Mouse (Mus musculus): ENCODE data around the gene Fxyd3.
A peak's percentile ranks its signal among the peaks of the same experiment; 100 is the strongest.

Gene Fxyd3

GRCm38 (mm10) chr7:31098697-31099611, 22.4 kb upstream of the Fxyd3 start:
- no peak for DNase-seq (ENCODE audit: low read depth in 1 of 2, low spot score in 2 of 2)

- DNase-seq (ENCODE audit: low read depth in 1 of 2, low spot score in 2 of 2), result peak; percentile 66 to 77
Measured at GRCm38 (mm10) chr7:31097583-31098248, 21.2 kb upstream of the Fxyd3 start.

- no peak for DNase-seq (ENCODE audit: low read depth in 1 of 2, low spot score in 2 of 2)
Measured at GRCm38 (mm10) chr7:31096892-31097564, 20.5 kb upstream of the Fxyd3 start.

GRCm38 (mm10) chr7:31094774-31095501, 18.4 kb upstream of the Fxyd3 start:
- DNase-seq (ENCODE audit: low read depth in 1 of 2, low spot score in 2 of 2), result no peak

- DNase-seq (ENCODE audit: low read depth in 1 of 2, low spot score in 2 of 2), result no peak
Measured at GRCm38 (mm10) chr7:31089721-31090120, 13.2 kb upstream of the Fxyd3 start.

- DNase-seq (ENCODE audit: low read depth in 1 of 2, low spot score in 2 of 2), result no peak
Measured at GRCm38 (mm10) chr7:31088206-31088605, 11.7 kb upstream of the Fxyd3 start.

- no peak for DNase-seq (ENCODE audit: low read depth in 1 of 2, low spot score in 2 of 2)
Measured at GRCm38 (mm10) chr7:31087262-31087661, 10.8 kb upstream of the Fxyd3 start.

GRCm38 (mm10) chr7:31086175-31086755, 9.8 kb upstream of the Fxyd3 start:
- DNase-seq (ENCODE audit: low read depth in 1 of 2, low spot score in 2 of 2), result no peak

GRCm38 (mm10) chr7:31085171-31085570, 8.7 kb upstream of the Fxyd3 start:
- no peak for DNase-seq (ENCODE audit: low read depth in 1 of 2, low spot score in 2 of 2)

- DNase-seq (ENCODE audit: low read depth in 1 of 2, low spot score in 2 of 2), result no peak
Measured at GRCm38 (mm10) chr7:31084140-31084539, 7.6 kb upstream of the Fxyd3 start.

- DNase-seq (ENCODE audit: low read depth in 1 of 2, low spot score in 2 of 2), result no peak
Measured at GRCm38 (mm10) chr7:31082831-31083588, 6.5 kb upstream of the Fxyd3 start.

GRCm38 (mm10) chr7:31082106-31082505, 5.6 kb upstream of the Fxyd3 start:
- DNase-seq (ENCODE audit: low read depth in 1 of 2, low spot score in 2 of 2), result no peak

GRCm38 (mm10) chr7:31081106-31081505, 4.6 kb upstream of the Fxyd3 start:
- DNase-seq (ENCODE audit: low read depth in 1 of 2, low spot score in 2 of 2), result no peak

GRCm38 (mm10) chr7:31080611-31081010, 4.1 kb upstream of the Fxyd3 start:
- no peak for DNase-seq (ENCODE audit: low read depth in 1 of 2, low spot score in 2 of 2)

- DNase-seq (ENCODE audit: low read depth in 1 of 2, low spot score in 2 of 2), result no peak
Measured at GRCm38 (mm10) chr7:31079670-31080069, 3.2 kb upstream of the Fxyd3 start.

GRCm38 (mm10) chr7:31077885-31078445, 1.5 kb upstream of the Fxyd3 start:
- DNase-seq (ENCODE audit: low read depth in 1 of 2, low spot score in 2 of 2), result no peak

- DNase-seq (ENCODE audit: low read depth in 1 of 2, low spot score in 2 of 2), result no peak
Measured at GRCm38 (mm10) chr7:31077470-31077869, 966 bp upstream of the Fxyd3 start.

- DNase-seq (ENCODE audit: low read depth in 1 of 2, low spot score in 2 of 2), result no peak
Measured at GRCm38 (mm10) chr7:31074713-31075069, 1.8 kb downstream of the Fxyd3 start.

GRCm38 (mm10) chr7:31074061-31074712, 2.3 kb downstream of the Fxyd3 start:
- DNase-seq (ENCODE audit: low read depth in 1 of 2, low spot score in 2 of 2), result no peak

Data from monocyte, adult 2 months (primary cell).